Mouse (Mus musculus) retina, embryonic 14.5 days (tissue): Measurements from ENCODE around the gene Krt20.

Source experiments
- DNase-seq: peaks from one replicate; pipeline ENCODE4 v3.0.0-alpha.2; 2015; ENCODE audit warnings: low spot score

The Krt20 gene

GRCm38 (mm10) chr11:99413247-99413646 is 24.7 kb downstream of the Krt20 start:
- DNase-seq: peak; percentile 77

DNA sequence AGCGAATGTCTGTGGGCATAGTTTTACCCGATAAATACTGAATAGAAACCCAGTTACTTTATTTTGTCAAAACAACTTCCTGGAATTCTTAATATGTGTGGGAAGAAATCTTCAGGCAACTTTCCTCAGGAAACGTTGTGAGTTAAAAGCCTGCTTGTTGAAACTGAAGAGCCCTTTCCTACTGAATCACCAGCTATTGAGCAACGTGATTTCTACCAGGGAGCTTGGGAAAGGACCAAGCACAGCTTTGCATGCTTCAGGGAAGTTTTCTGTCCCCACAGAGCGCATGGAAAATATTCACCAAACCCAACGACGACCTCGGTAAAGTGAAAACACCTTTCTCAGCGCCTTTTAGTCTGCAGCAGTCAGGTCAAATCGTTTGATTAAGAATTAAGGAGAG is 31.8 kb downstream of the Krt20 start:
- DNase-seq: no peak

GRCm38 (mm10) chr11:99399956-99400549 is 37.9 kb downstream of the Krt20 start:
- no peak for DNase-seq

- DNase-seq: no peak
Measured at GRCm38 (mm10) chr11:99398832-99399231, 39.1 kb downstream of the Krt20 start.

- DNase-seq: no peak
Measured at GRCm38 (mm10) chr11:99398084-99398483, 39.9 kb downstream of the Krt20 start.

GRCm38 (mm10) chr11:99396661-99397060 is 41.3 kb downstream of the Krt20 start:
- no peak for DNase-seq

DNA sequence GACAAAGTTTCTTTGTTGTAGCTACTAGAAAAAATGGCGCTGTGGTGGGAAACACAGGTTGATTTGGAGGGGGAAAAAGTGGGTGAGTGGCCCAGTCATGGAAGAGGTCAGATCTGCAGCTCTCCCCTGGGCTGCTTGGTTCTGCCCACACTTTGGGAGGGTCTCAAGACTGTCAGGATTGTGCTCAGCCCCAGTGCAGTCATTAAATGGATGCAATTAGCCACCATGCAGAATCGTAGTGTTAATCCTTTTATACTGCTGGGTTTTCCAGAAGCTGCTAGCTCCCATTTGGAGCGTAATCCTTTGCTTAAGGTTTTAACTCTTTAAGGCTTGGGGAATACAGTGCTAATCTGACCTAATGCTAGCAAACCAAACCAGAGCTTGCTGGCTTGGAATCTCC is 41.9 kb downstream of the Krt20 start:
- DNase-seq: peak; percentile 29

- no peak for DNase-seq
Measured at GRCm38 (mm10) chr11:99392492-99392891, 45.5 kb downstream of the Krt20 start.

- no peak for DNase-seq
Measured at GRCm38 (mm10) chr11:99391375-99391774, 46.6 kb downstream of the Krt20 start.

DNA sequence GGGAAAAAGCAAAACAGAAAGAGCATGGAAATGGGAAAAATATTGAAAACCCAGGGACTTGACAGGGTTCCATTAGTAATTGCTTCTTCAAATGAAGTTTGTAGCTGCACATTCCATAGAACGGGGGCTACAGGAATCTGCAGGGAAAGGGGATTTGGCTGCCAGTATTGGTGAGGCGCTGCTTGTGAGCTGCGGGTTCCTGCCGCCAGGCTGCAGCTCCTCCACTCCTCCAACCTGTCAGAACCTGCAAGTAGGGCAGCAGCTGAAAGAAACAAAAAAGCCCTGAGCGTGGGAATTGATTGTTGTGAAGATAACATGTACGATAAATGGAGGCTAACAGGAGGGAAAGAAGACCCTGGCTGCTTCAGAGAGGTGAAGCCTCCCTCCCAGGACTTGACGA is 47.1 kb downstream of the Krt20 start:
- DNase-seq: no peak

GRCm38 (mm10) chr11:99389264-99389663 is 48.7 kb downstream of the Krt20 start, which contains the start of gene Krt10:
Gene Krt10, minus strand, starts transcription at chr11:99389364.
- DNase-seq: no peak

- DNase-seq: no peak
Measured at GRCm38 (mm10) chr11:99388661-99389060, 49.3 kb downstream of the Krt20 start.

DNA sequence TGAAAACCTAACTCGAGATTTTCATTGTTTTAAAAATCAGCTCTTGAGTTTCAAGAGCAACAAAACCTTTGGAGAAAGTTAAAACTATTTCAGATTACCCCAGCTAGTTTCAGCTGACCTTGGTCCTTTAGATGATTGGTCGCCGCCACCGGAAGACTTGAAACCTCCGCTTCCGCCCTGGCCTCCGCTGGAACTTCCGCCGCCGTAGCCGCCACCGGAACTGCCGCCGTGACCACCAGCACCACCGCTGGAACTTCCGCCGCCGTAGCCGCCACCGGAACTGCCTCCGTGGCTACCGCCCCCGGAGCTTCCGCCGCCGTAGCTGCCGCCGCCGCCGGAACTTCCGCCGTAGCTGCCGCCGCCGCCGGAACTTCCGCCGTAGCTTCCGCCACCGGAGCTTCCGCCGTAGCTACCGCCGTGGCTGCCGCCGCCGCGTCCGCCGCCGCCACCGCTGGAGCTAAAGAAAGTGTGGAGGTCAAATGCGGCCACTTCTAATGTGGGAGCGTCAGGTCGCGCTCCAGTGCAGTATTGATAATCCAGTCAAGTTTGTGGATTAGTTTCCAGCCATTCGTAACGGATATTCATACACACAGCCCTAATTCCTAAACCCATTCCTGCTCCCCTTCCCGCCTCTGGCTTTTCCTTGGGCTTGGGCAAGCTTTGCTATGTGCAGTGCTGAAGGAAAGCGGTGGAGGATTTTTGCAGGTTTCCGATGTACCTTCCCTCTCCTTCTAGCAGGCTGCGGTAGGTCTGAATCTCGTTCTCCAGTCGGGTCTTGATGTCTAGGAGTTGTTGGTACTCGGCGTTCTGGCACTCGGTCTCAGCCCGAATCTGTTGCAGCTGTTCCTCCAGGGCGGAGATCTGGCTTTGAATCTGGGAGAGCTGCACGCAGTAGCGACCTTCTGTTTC is 51.9 kb downstream of the Krt20 start:
- peak; percentile 90 for DNase-seq

DNA sequence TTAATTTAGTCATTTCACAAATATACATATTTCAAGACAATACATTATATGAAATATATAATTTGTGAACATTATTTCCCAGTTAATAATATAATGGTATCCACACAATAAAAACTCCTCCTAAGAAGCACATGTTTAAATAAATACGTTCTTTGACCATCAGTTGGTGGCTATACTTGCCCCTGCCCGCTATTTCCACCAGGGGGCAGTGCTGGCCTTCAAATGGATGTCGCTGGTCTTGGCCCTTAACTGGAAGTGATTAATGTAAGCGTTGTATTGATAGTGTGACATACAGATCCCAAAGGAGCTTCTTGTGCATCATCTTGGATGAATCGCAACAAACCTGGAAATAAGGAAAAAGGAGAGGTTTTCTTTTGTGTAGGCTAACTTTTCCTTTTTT is 58.4 kb downstream of the Krt20 start:
- peak; percentile 83 for DNase-seq
